8 mouse cellular contexts compared by ENCODE assay signal in the genomic region with DNA sequence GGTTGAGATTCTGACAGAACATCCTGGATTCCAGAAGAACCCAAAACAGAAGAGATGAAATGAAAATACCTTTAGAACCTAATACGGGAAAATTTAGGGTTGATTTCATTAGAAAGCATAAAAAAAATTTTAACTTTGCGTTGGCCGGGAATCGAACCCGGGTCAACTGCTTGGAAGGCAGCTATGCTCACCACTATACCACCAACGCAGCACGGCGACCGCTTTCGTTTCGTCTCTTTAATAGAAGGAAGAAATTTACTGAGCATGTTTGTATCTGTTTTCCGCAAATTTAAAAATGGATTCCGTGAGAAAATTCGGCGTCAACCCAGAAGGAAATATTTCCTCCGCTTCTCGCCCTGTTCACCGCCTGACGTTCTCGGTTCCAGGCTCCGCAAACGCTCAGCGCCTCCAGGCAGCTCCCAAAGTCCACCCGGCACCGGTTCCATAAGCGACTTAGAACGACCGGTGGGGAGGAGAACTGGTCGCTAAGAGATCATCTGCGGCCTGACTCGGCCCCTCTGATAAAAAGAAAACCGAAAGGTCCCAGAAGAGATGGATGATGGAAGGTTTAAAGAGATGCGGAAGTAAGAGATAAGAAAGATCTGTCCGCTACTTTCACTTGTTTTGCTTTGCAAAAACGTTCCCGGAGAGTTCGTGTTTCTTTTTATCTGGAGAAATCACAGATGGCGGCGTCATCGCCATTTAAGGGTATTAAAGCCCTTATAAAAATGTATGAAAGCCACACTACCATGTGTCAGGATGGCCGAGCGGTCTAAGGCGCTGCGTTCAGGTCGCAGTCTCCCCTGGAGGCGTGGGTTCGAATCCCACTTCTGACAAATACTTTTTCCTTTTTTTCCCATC. TPM values are rescaled to one million over a fixed set of nuclear protein-coding genes. Genes with fewer than 3 reads are reported as not detected.
DNase-seq lines count a peak whose midpoint lies in the region; ATAC-seq lines count a peak whose summit lies in the region.

No protein-coding gene starts in this region.

- WGBS in heart, embryonic 14.5 days: under 1% methylated on average over 47 of the region's 47 CpGs
- under 1% methylated on average over 47 of the region's 47 CpGs for WGBS in liver, embryonic 12.5 days (ENCODE audit: insufficient replicate concordance)

- DNase-seq in CD4-positive helper T cell, adult 2 months (ENCODE audit: low read depth, low spot score): peak; percentile 93
- peak; percentile 77 for DNase-seq in fibroblast of lung, adult 2 months (ENCODE audit: low read depth)
- peak; percentile 86 for DNase-seq in kidney, postnatal 10 days
- DNase-seq in naive thymus-derived CD4-positive, alpha-beta T cell, adult 2 months (ENCODE audit: low read depth): peak; percentile 95
- peak; percentile 95 for DNase-seq in splenic B cell, adult 2 months (ENCODE audit: low read depth, low spot score)

- H3K36me3 ChIP-seq in heart, embryonic 14.5 days (ENCODE audit: control insufficient read depth, insufficient read depth, low read length): no peaks in the 10 kb centered on the region
- no peaks in the 10 kb centered on the region for H3K36me3 ChIP-seq in liver, embryonic 12.5 days
- H3K36me3 ChIP-seq in splenic B cell, adult 2 months (ENCODE audit: control insufficient read depth, insufficient read depth, low read length, poor library complexity, severe bottlenecking): no peaks in the 10 kb centered on the region

- peak overlapping the region; percentile 93 for H3K9ac ChIP-seq in heart, embryonic 14.5 days (ENCODE audit: low read length)
- peak overlapping the region; percentile 79 for H3K9ac ChIP-seq in liver, embryonic 12.5 days

- no peaks in the 10 kb centered on the region for H3K9me3 ChIP-seq in heart, embryonic 14.5 days (ENCODE audit: control insufficient read depth, low read length)
- no peaks in the 10 kb centered on the region for H3K9me3 ChIP-seq in liver, embryonic 12.5 days (replicated peaks)

- peak; percentile 70 for ATAC-seq in heart, embryonic 14.5 days (ENCODE audit: insufficient number of reproducible peaks, insufficient read depth, low FRiP score, low read depth)
- peak; percentile 70 for ATAC-seq in liver, embryonic 12.5 days

- peak overlapping the region; percentile 88 for H3K27ac ChIP-seq in brown adipose tissue, adult 24 weeks (replicated peaks; ENCODE audit: low read depth, low read length)
- peak overlapping the region; percentile 72 to 85 for H3K27ac ChIP-seq in heart, embryonic 14.5 days (replicated peaks in 1 of 2; ENCODE audit: control insufficient read depth in 1 of 2, insufficient read depth in 1 of 2, low read depth in 2 of 2, low read length in 2 of 2)
- peak overlapping the region; percentile 83 for H3K27ac ChIP-seq in liver, embryonic 12.5 days

- peak overlapping the region; percentile 68 for H3K4me2 ChIP-seq in heart, embryonic 14.5 days (ENCODE audit: low read length)
- peak overlapping the region; percentile 80 for H3K4me2 ChIP-seq in liver, embryonic 12.5 days

- peaks cover 5% of the 10 kb centered on the region for H3K4me1 ChIP-seq in brown adipose tissue, adult 24 weeks (ENCODE audit: control insufficient read depth, insufficient read depth, insufficient read length, low read length)
- peaks cover 0 to 3% of the 10 kb centered on the region in 2 experiments; a peak in 2 of 4 replicates for H3K4me1 ChIP-seq in heart, embryonic 14.5 days (ENCODE audit: control insufficient read depth in 2 of 2, insufficient read depth in 2 of 2, low read length in 2 of 2)
- H3K4me1 ChIP-seq in liver, embryonic 12.5 days: peaks cover 34% of the 10 kb centered on the region

- H3K4me3 ChIP-seq in brown adipose tissue, adult 24 weeks (ENCODE audit: insufficient read depth, low read depth, low read length): peak overlapping the region; percentile 97
- peak overlapping the region; percentile 82 to 94 for H3K4me3 ChIP-seq in heart, embryonic 14.5 days (ENCODE audit: control insufficient read depth in 1 of 2, insufficient read depth in 1 of 2, low read depth in 1 of 2, low read length in 2 of 2)
- peak overlapping the region; percentile 79 for H3K4me3 ChIP-seq in liver, embryonic 12.5 days

- H3K27me3 ChIP-seq in heart, embryonic 14.5 days (ENCODE audit: control insufficient read depth, insufficient read depth, low read length): peaks cover 7% of the 10 kb centered on the region
- peaks cover under 1% of the 10 kb centered on the region; the same call in 1 of the 2 replicates for H3K27me3 ChIP-seq in liver, embryonic 12.5 days (replicated peaks)
- no peaks in the 10 kb centered on the region; the same call in 1 of the 2 replicates for H3K27me3 ChIP-seq in splenic B cell, adult 2 months (ENCODE audit: control insufficient read depth, insufficient read depth, low read length, poor library complexity, severe bottlenecking)

RNA-seq across cellular contexts. Expression of a gene that starts 19.4 kb away (rescaled TPM):
- polyA plus RNA-seq in brown adipose tissue, adult 24 weeks (2012; ENCODE audit: insufficient read depth, insufficient read length, missing spikeins): 2.2 and 3.9 TPM in 2 replicates
- polyA plus RNA-seq in heart, embryonic 14.5 days (2014; fragmentation: Nextera tagmentation; extraction: Ambion mirVana): 1.0 and 1.5 TPM in 2 replicates
- polyA plus RNA-seq in liver, embryonic 12.5 days (2016; fragmentation: Nextera tagmentation; extraction: Ambion mirVana): 1.3 and 2.0 TPM in 2 replicates

RNA-seq across cellular contexts. Expression of a gene that starts 26.6 kb away (rescaled TPM):
- polyA plus RNA-seq in brown adipose tissue, adult 24 weeks (2012; ENCODE audit: insufficient read depth, insufficient read length, missing spikeins): 15.9 and 17.1 TPM in 2 replicates
- 9.7 and 9.8 TPM in 2 replicates for polyA plus RNA-seq in heart, embryonic 14.5 days (2014; fragmentation: Nextera tagmentation; extraction: Ambion mirVana)
- polyA plus RNA-seq in liver, embryonic 12.5 days (2016; fragmentation: Nextera tagmentation; extraction: Ambion mirVana): 16.1 and 17.0 TPM in 2 replicates

Comparison
In these comparisons a context has a peak if more than half of its experiments do, and no peak if none do; other contexts are left out.
1. Peak in every context shown above with its lines: DNase-seq, ATAC-seq, H3K4me3 ChIP-seq and H3K27ac ChIP-seq.